7 mouse cellular contexts compared by ENCODE assay signal in genomic region chr5:143053132-143053972, GRCm38 (mm10). TPM values are rescaled to one million over a fixed set of nuclear protein-coding genes. Genes with fewer than 3 reads are reported as not detected.
A peak's percentile ranks its signal among the peaks of the same experiment; 100 is the strongest.
DNase-seq lines count a peak whose midpoint lies in the region; ATAC-seq and TF ChIP-seq lines count a peak whose summit lies in the region.

No protein-coding gene starts in this region.

- no peak overlapping the region for H3K4me2 ChIP-seq in hindbrain, embryonic 12.5 days (replicated peaks)
- H3K4me2 ChIP-seq in lung, embryonic 16.5 days (ENCODE audit: low read depth, low read length): no peak overlapping the region
- no peak overlapping the region for H3K4me2 ChIP-seq in stomach, embryonic 16.5 days (ENCODE audit: low read depth, low read length)

- H3K9ac ChIP-seq in hindbrain, embryonic 12.5 days: no peak overlapping the region
- no peak overlapping the region for H3K9ac ChIP-seq in lung, embryonic 16.5 days (ENCODE audit: low read length)
- H3K9ac ChIP-seq in stomach, embryonic 16.5 days (ENCODE audit: low read length): 0 out of 2 replicates have a peak overlapping the region, but pooled peaks have one; percentile 8

- WGBS in hindbrain, embryonic 12.5 days: 61% methylated on average over 5 of the region's 5 CpGs
- 59% methylated on average over 5 of the region's 5 CpGs for WGBS in lung, embryonic 16.5 days
- WGBS in stomach, embryonic 16.5 days: 49% methylated on average over 5 of the region's 5 CpGs

- no peaks in the 10 kb centered on the region for H3K9me3 ChIP-seq in hindbrain, embryonic 12.5 days (replicated peaks)
- H3K9me3 ChIP-seq in lung, embryonic 16.5 days (ENCODE audit: control insufficient read depth, low read length): no peaks in the 10 kb centered on the region
- no peaks in the 10 kb centered on the region for H3K9me3 ChIP-seq in stomach, embryonic 16.5 days (replicated peaks; ENCODE audit: control insufficient read depth, low read length)

- no peak for TF ChIP-seq CTCF in testis, adult 2 months (IDR thresholded peaks at IDR 0.05; ENCODE audit: control insufficient read depth, insufficient read depth, insufficient replicate concordance, low read depth, low read length)

- H3K27ac ChIP-seq in testis, adult 2 months (ENCODE audit: control insufficient read depth, insufficient read depth, low read depth, low read length): 0 out of 2 replicates have a peak overlapping the region, but pooled peaks have one; percentile 12
- H3K27ac ChIP-seq in hindbrain, embryonic 12.5 days: 0 out of 2 replicates have a peak overlapping the region, but pooled peaks have one; percentile 6
- H3K27ac ChIP-seq in lung, embryonic 16.5 days (ENCODE audit: low read length): peak overlapping the region; percentile 63
- peak overlapping the region; percentile 77 for H3K27ac ChIP-seq in stomach, embryonic 16.5 days (ENCODE audit: low read length)

- H3K27me3 ChIP-seq in testis, adult 2 months (ENCODE audit: control insufficient read depth, insufficient read depth, low read length): no peaks in the 10 kb centered on the region
- H3K27me3 ChIP-seq in hindbrain, embryonic 12.5 days: no peaks in the 10 kb centered on the region
- no peaks in the 10 kb centered on the region for H3K27me3 ChIP-seq in lung, embryonic 16.5 days (ENCODE audit: control insufficient read depth, insufficient read depth, low read depth, low read length)
- no peaks in the 10 kb centered on the region for H3K27me3 ChIP-seq in stomach, embryonic 16.5 days (ENCODE audit: control insufficient read depth, insufficient read depth, low read length)

- H3K36me3 ChIP-seq in testis, adult 2 months (ENCODE audit: control insufficient read depth, insufficient read depth, low read length): no peaks in the 10 kb centered on the region
- 0 out of 2 replicates have a peak, but pooled peaks cover 8% of the 10 kb centered on the region for H3K36me3 ChIP-seq in hindbrain, embryonic 12.5 days
- peaks cover 2% of the 10 kb centered on the region; the same call in 1 of the 2 replicates for H3K36me3 ChIP-seq in lung, embryonic 16.5 days (ENCODE audit: control insufficient read depth, insufficient read depth, low read length)
- H3K36me3 ChIP-seq in stomach, embryonic 16.5 days (ENCODE audit: control insufficient read depth, insufficient read depth, low read length): no peaks in the 10 kb centered on the region

- no peaks in the 10 kb centered on the region; the same call in 1 of the 2 replicates for H3K4me1 ChIP-seq in testis, adult 2 months (ENCODE audit: control insufficient read depth, insufficient read depth, low read length)
- peaks cover 21% of the 10 kb centered on the region for H3K4me1 ChIP-seq in hindbrain, embryonic 12.5 days
- H3K4me1 ChIP-seq in lung, embryonic 16.5 days (replicated peaks; ENCODE audit: control insufficient read depth, insufficient read depth, low read length): peaks cover 37% of the 10 kb centered on the region
- H3K4me1 ChIP-seq in stomach, embryonic 16.5 days (ENCODE audit: control insufficient read depth, insufficient read depth, low read length): peaks cover 60% of the 10 kb centered on the region

- no peak for ATAC-seq in hindbrain, embryonic 12.5 days (ENCODE audit: low FRiP score)
- ATAC-seq in lung, embryonic 16.5 days (ENCODE audit: low read depth): no peak
- no peak for ATAC-seq in stomach, embryonic 16.5 days (ENCODE audit: insufficient read depth, low FRiP score)

- TF ChIP-seq POLR2A in testis, adult 2 months (IDR thresholded peaks at IDR 0.05; ENCODE audit: control insufficient read depth, low read depth, low read length): no peak

- H3K4me3 ChIP-seq in testis, adult 2 months (ENCODE audit: control insufficient read depth, low read depth, low read length): peak overlapping the region; percentile 58; the same call in 1 of the 2 replicates
- H3K4me3 ChIP-seq in hindbrain, embryonic 12.5 days: no peak overlapping the region
- H3K4me3 ChIP-seq in lung, embryonic 16.5 days (ENCODE audit: low read length): no peak overlapping the region
- no peak overlapping the region for H3K4me3 ChIP-seq in stomach, embryonic 16.5 days (replicated peaks; ENCODE audit: low read length)

- DNase-seq in testis, postnatal 14 days (ENCODE audit: low spot score): no peak
- DNase-seq in adrenal gland, postnatal 10 days: no peak
- no peak for DNase-seq in spleen, postnatal 10 days (ENCODE audit: low spot score in 2 of 2)

RNA-seq across cellular contexts. Expression of gene Rnf216, which starts 59.4 kb away (rescaled TPM):
- 58.3 and 60.4 TPM in 2 replicates for polyA plus RNA-seq in testis, adult 2 months (2012; rRNA removed)
- polyA plus RNA-seq in hindbrain, embryonic 12.5 days (2016; fragmentation: Nextera tagmentation; extraction: Ambion mirVana): 49.4 and 51.1 TPM in 2 replicates
- 35.0 and 35.9 TPM in 2 replicates for polyA plus RNA-seq in lung, embryonic 16.5 days (2015; fragmentation: Nextera tagmentation; extraction: Ambion mirVana)
- polyA plus RNA-seq in stomach, embryonic 16.5 days (2015; fragmentation: Nextera tagmentation; extraction: Ambion mirVana): 35.1 and 35.6 TPM in 2 replicates
- total RNA-seq in adrenal gland, postnatal 10 days (2021): 10 to 100 TPM; 35.8 to 48.3 TPM

Comparison
In these comparisons a context has a peak if more than half of its experiments do, and no peak if none do; other contexts are left out.
1. H3K27ac ChIP-seq: peak in every context shown above with its lines; median percentile 77 in stomach, embryonic 16.5 days; 63 in lung, embryonic 16.5 days; 12 in testis, adult 2 months; 6 in hindbrain, embryonic 12.5 days.